Mouse (Mus musculus): ENCODE results near the gene Tcf7. TPM values are rescaled to one million over a fixed set of nuclear protein-coding genes. Genes with fewer than 3 reads are reported as not detected.

Gene Tcf7
- 1,194 TPM for total RNA-seq (2023)

GRCm38 (mm10) chr11:52282774-52283595, at the start of gene Tcf7:
Gene Tcf7 (minus strand): TSS chr11:52283014.

GRCm38 (mm10) chr11:52231606-52232541, 50.9 kb downstream of the Tcf7 start, which contains the start of gene Skp1a:
Gene Skp1a (plus strand): TSS chr11:52231995.

GRCm38 (mm10) chr11:52213887-52214286, 68.9 kb downstream of the Tcf7 start, which contains the start of gene Olfr1371:
Gene Olfr1371 (minus strand): TSS chr11:52213987.

Other genes starting within 250 kb of the Tcf7 start
- 142 TPM for gene Ppp2ca, start 184.3 kb downstream of the Tcf7 start, total RNA-seq (2023)
- not detected for gene Olfr1373, start 137.5 kb downstream of the Tcf7 start, total RNA-seq (2023)
- 1.5 TPM for gene Olfr1371, start 69.0 kb downstream of the Tcf7 start, total RNA-seq (2023)
- 157 TPM for gene Skp1a, start 51.0 kb downstream of the Tcf7 start, total RNA-seq (2023)
- gene Vdac1, start 77.8 kb upstream of the Tcf7 start, total RNA-seq (2023): 47.5 TPM
- gene 9530068E07Rik, start 113.4 kb upstream of the Tcf7 start, total RNA-seq (2023): 46.7 TPM